Mouse (Mus musculus): ENCODE results near the gene Mapt. TPM values are rescaled to one million over a fixed set of nuclear protein-coding genes. Genes with fewer than 3 reads are reported as not detected.
A peak's percentile ranks its signal among the peaks of the same experiment; 100 is the strongest.

Gene Mapt
- total and polyA plus RNA-seq, 3 experiments: 30.1 to 91.6 (median 77.9) TPM

DNA sequence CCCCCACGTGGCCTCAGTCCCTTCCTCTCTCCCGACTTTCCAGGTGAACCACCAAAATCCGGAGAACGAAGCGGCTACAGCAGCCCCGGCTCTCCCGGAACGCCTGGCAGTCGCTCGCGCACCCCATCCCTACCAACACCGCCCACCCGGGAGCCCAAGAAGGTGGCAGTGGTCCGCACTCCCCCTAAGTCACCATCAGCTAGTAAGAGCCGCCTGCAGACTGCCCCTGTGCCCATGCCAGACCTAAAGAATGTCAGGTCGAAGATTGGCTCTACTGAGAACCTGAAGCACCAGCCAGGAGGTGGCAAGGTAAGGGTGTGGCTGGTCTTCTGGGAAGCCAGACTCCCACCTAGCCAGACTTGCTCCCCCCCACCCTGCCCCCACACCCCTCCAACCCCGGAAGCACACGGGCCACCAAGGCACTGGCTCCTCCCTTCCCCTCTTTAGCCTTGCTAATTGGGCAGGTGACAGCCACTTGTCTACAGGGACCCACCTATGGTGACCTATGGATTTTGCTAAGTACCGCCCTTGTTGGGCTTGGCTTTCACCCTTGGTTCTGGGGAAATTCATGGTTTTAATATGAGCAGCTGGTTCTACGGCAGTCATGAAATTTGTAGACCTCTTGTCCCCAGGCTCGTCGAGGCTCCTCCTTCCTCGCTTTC, 79.2 kb downstream of the Mapt start:
- WGBS: 23% methylated on average over 23 of the region's 23 CpGs
- TF ChIP-seq CTCF (IDR thresholded peaks at IDR 0.05) (no peak), EP300 (IDR thresholded peaks at IDR 0.05; ENCODE audit: insufficient read depth, low read depth, low read length) (no peak), POLR2A (IDR thresholded peaks at IDR 0.05; ENCODE audit: insufficient read depth, low read depth, low read length) (no peak)
- no peak for DNase-seq
- intact Hi-C loops (cut with DNase I): no loop called here
- H3K9ac ChIP-seq (ENCODE audit: low read depth, low read length): no peak overlapping the region
- no peaks in the 10 kb centered on the region for H3K4me1 ChIP-seq (ENCODE audit: control insufficient read depth, insufficient read depth, low read length)
- H3K36me3 ChIP-seq (ENCODE audit: control insufficient read depth, insufficient read depth, low read length): no peaks in the 10 kb centered on the region
- no peaks in the 10 kb centered on the region for H3K27me3 ChIP-seq (ENCODE audit: control insufficient read depth, insufficient read depth, low read length)
- H3K79me2 ChIP-seq (replicated peaks; ENCODE audit: control insufficient read depth, insufficient read depth, low read length): no peaks in the 10 kb centered on the region
- H3K27ac ChIP-seq: no peak overlapping the region
- H3K4me3 ChIP-seq: no peak overlapping the region

- H3K4me1 ChIP-seq (ENCODE audit: control insufficient read depth, insufficient read depth, low read length): peaks cover 3% of the 10 kb centered on the region; the same call in 1 of the 2 replicates
- TF ChIP-seq EP300 (IDR thresholded peaks at IDR 0.05; ENCODE audit: insufficient read depth, low read depth, low read length) (no peak), CTCF (IDR thresholded peaks at IDR 0.05) (peak; percentile 64), POLR2A (IDR thresholded peaks at IDR 0.05; ENCODE audit: insufficient read depth, low read depth, low read length) (no peak)
- 61% methylated on average over 7 of the region's 7 CpGs for WGBS
- H3K27me3 ChIP-seq (ENCODE audit: control insufficient read depth, insufficient read depth, low read length): no peaks in the 10 kb centered on the region
- H3K79me2 ChIP-seq (replicated peaks; ENCODE audit: control insufficient read depth, insufficient read depth, low read length): no peaks in the 10 kb centered on the region
- intact Hi-C loops (cut with DNase I): no loop called here
- no peaks in the 10 kb centered on the region for H3K36me3 ChIP-seq (ENCODE audit: control insufficient read depth, insufficient read depth, low read length)
- no peak for DNase-seq
- no peak overlapping the region for H3K9ac ChIP-seq (ENCODE audit: low read depth, low read length)
- H3K27ac ChIP-seq: no peak overlapping the region
- no peak overlapping the region for H3K4me3 ChIP-seq
Measured at GRCm38 (mm10) chr11:104311643-104312042, 80.5 kb downstream of the Mapt start.

GRCm38 (mm10) chr11:104315703-104316102, 84.5 kb downstream of the Mapt start:
- Histone ChIP-seq H3K36me3 (ENCODE audit: control insufficient read depth, insufficient read depth, low read length) (no peaks in the 10 kb centered on the region), H3K4me3 (no peak overlapping the region), H3K27me3 (ENCODE audit: control insufficient read depth, insufficient read depth, low read length) (no peaks in the 10 kb centered on the region), H3K79me2 (replicated peaks; ENCODE audit: control insufficient read depth, insufficient read depth, low read length) (no peaks in the 10 kb centered on the region), H3K27ac (no peak overlapping the region), H3K9ac (ENCODE audit: low read depth, low read length) (no peak overlapping the region), H3K4me1 (ENCODE audit: control insufficient read depth, insufficient read depth, low read length) (peaks cover 13% of the 10 kb centered on the region)
- 3% methylated on average over 6 of the region's 6 CpGs for WGBS
- intact Hi-C loops (cut with DNase I): loop anchor here (1.0 to 5.0 kb wide), 2 partner anchors 146 to 192 kb away; no protein-coding TSS in a partner anchor
- DNase-seq: peak; percentile 70 to 85
- TF ChIP-seq EP300 (IDR thresholded peaks at IDR 0.05; ENCODE audit: insufficient read depth, low read depth, low read length): peak; percentile 91; the same call in 1 of the 2 replicates
- TF ChIP-seq CTCF (IDR thresholded peaks at IDR 0.05): peak; percentile 97
- TF ChIP-seq POLR2A (IDR thresholded peaks at IDR 0.05; ENCODE audit: insufficient read depth, low read depth, low read length): no peak

DNA sequence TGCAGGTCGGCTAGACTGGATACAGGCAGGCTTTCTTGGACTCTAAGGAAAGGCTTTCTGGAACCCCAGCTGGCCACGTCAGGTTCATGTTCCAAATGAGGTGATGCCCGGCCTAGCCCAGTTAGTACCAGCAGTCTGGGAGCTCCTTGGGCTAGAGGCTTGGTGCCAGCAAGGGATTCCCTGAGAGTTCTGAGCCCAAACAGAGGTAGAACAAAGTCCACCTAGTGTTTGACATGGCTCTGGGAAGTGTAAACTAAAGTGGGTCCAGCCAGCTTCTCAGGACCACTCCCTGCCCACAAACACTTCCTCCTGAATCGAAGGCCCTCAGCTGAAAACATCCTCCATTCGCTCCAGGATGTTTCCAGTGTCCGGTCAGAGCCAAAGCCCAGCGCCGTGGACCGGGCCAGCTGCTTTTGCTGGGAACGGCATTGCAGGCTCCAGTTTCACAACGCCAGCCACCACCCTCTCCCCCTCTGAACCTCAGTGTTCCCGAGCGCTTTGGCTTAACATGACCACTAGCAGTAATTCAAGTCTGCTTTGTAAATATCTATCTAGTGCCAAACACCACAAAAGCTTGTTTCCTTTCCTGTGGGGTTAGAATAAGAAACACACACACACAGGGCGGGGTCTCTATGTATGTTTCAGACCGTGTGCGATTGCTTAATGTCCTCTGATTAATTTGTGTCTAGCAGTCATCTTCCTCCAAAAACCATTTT, 85.7 kb downstream of the Mapt start:
- peak; percentile 68 to 70 for DNase-seq
- H3K36me3 ChIP-seq (ENCODE audit: control insufficient read depth, insufficient read depth, low read length): no peaks in the 10 kb centered on the region
- H3K27me3 ChIP-seq (ENCODE audit: control insufficient read depth, insufficient read depth, low read length): no peaks in the 10 kb centered on the region
- intact Hi-C loops (cut with DNase I): loop anchor here (5.0 kb wide), 1 partner anchor 190 kb away; no protein-coding TSS in a partner anchor
- H3K27ac ChIP-seq: peak overlapping the region; percentile 73
- TF ChIP-seq CTCF (IDR thresholded peaks at IDR 0.05): no peak
- no peak for TF ChIP-seq EP300 (IDR thresholded peaks at IDR 0.05; ENCODE audit: insufficient read depth, low read depth, low read length)
- TF ChIP-seq POLR2A (IDR thresholded peaks at IDR 0.05; ENCODE audit: insufficient read depth, low read depth, low read length): 0 out of 2 replicates have a peak, but pooled peaks have one; percentile 33
- H3K4me3 ChIP-seq: peak overlapping the region; percentile 14; the same call in 1 of the 2 replicates
- peak overlapping the region; percentile 36; the same call in 1 of the 2 replicates for H3K9ac ChIP-seq (ENCODE audit: low read depth, low read length)
- WGBS: 54% methylated on average over 16 of the region's 16 CpGs
- H3K4me1 ChIP-seq (ENCODE audit: control insufficient read depth, insufficient read depth, low read length): peaks cover 13% of the 10 kb centered on the region
- no peaks in the 10 kb centered on the region for H3K79me2 ChIP-seq (replicated peaks; ENCODE audit: control insufficient read depth, insufficient read depth, low read length)

- H3K27ac ChIP-seq: peak overlapping the region; percentile 73; the same call in 1 of the 2 replicates
- H3K27me3 ChIP-seq (ENCODE audit: control insufficient read depth, insufficient read depth, low read length): no peaks in the 10 kb centered on the region
- no peaks in the 10 kb centered on the region for H3K36me3 ChIP-seq (ENCODE audit: control insufficient read depth, insufficient read depth, low read length)
- peaks cover 13% of the 10 kb centered on the region for H3K4me1 ChIP-seq (ENCODE audit: control insufficient read depth, insufficient read depth, low read length)
- H3K9ac ChIP-seq (ENCODE audit: low read depth, low read length): no peak overlapping the region
- no peak overlapping the region for H3K4me3 ChIP-seq
- intact Hi-C loops (cut with DNase I): loop anchor here (5.0 kb wide), 1 partner anchor 190 kb away; no protein-coding TSS in a partner anchor
- WGBS: 85% methylated on average over 3 of the region's 3 CpGs
- DNase-seq: no peak
- H3K79me2 ChIP-seq (replicated peaks; ENCODE audit: control insufficient read depth, insufficient read depth, low read length): no peaks in the 10 kb centered on the region
- no peak for TF ChIP-seq EP300 (IDR thresholded peaks at IDR 0.05; ENCODE audit: insufficient read depth, low read depth, low read length)
- no peak for TF ChIP-seq CTCF (IDR thresholded peaks at IDR 0.05)
- no peak for TF ChIP-seq POLR2A (IDR thresholded peaks at IDR 0.05; ENCODE audit: insufficient read depth, low read depth, low read length)
Measured at GRCm38 (mm10) chr11:104317631-104318030, 86.4 kb downstream of the Mapt start.
